Mouse (Mus musculus): ENCODE results near the gene Gm9857. TPM values are rescaled to one million over a fixed set of nuclear protein-coding genes. Genes with fewer than 3 reads are reported as not detected.

The Gm9857 gene
- polyA plus RNA-seq, 1 experiment = 0.88 TPM

DNA sequence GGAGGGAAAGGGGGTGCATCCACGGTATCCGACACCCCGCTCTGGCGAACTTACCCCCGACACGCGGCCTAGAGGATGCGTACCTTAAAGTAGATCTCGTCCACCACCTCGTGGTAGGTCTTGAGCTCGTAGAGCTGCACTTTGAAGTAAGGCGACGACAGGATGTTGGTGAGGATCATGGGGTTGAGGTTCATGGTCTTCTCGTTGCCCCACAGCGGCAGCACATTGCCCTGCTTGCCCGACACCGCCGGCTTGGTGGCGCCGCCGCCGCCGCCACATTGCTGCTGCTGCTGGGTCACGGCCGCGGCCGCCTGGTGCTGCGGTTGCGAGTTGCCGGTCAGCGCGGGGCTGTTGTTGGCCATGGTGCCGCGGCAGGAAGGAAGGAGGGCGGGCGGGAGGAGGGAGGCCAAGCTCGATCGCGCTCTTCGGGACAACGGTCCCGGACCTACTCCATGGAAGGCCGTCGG is 29.1 kb downstream of the Gm9857 start:
- Histone ChIP-seq H3K27ac (ENCODE audit: insufficient read depth, low read length) (peak overlapping the region; percentile 92), H3K4me3 (replicated peaks; ENCODE audit: insufficient read depth, low read depth, low read length) (peak overlapping the region; percentile 84), H3K4me1 (ENCODE audit: control insufficient read depth, insufficient read depth, low read length) (peaks cover under 1% of the 10 kb centered on the region; the same call in 1 of the 2 replicates), H3K27me3 (ENCODE audit: control insufficient read depth, insufficient read depth, low read length) (no peaks in the 10 kb centered on the region)
- DNase-seq = peak in 1 of 2 experiments; percentile 56
- no peak for TF ChIP-seq POLR2A (IDR thresholded peaks at IDR 0.05; ENCODE audit: borderline replicate concordance, insufficient read depth, low read length)
- TF ChIP-seq CTCF (IDR thresholded peaks at IDR 0.05; ENCODE audit: borderline replicate concordance, insufficient read depth, low read depth, low read length) = peak; percentile 20; the same call in 1 of the 2 replicates
- under 1% methylated on average over 44 of the region's 44 CpGs for WGBS

DNA sequence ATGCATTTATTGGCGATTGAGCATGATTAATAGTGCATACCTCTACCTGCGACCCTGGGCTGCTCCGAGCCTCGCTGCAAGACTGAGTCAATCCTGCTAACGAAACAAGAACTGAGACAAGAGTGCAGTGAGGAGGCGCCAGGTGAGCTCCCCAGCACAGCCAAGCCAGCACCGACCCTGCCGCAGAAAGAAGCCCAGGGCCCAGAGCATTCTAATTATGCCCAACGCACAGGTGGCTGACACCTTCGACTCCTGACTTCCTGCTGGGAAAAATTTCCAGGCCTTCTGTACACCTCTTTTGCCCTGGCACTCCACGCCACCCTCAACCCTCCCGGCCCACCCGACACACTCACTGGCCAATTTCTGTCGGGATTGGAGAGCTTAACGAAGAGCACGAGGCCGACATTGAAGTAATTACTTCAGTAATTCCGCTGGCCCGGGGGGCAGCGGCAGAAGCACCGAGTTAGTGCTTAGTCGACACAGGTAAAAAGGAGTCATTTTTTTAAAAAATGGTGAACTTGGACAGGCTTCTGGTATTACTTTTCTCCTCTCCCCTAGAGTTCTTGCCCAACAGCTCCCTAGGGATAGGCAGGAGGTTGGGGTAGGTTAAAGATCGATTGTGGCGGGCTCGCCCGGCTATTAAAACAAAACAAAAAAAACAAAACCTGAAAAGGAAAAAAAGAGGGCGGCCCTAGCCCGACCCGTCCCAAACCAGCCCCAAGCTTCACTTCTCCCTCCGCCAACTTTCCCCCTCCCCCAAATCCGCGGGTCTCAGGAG is 29.8 kb downstream of the Gm9857 start:
- Histone ChIP-seq H3K4me1 (ENCODE audit: control insufficient read depth, insufficient read depth, low read length) (no peaks in the 10 kb centered on the region; the same call in 1 of the 2 replicates), H3K4me3 (replicated peaks; ENCODE audit: insufficient read depth, low read depth, low read length) (peak overlapping the region; percentile 84), H3K27ac (ENCODE audit: insufficient read depth, low read length) (peak overlapping the region; percentile 92), H3K27me3 (ENCODE audit: control insufficient read depth, insufficient read depth, low read length) (no peaks in the 10 kb centered on the region)
- peak; percentile 89 to 95 for DNase-seq
- under 1% methylated on average over 32 of the region's 32 CpGs for WGBS
- TF ChIP-seq POLR2A (IDR thresholded peaks at IDR 0.05; ENCODE audit: borderline replicate concordance, insufficient read depth, low read length) (peak; percentile 46; the same call in 1 of the 2 replicates), CTCF (IDR thresholded peaks at IDR 0.05; ENCODE audit: borderline replicate concordance, insufficient read depth, low read depth, low read length) (no peak)

DNA sequence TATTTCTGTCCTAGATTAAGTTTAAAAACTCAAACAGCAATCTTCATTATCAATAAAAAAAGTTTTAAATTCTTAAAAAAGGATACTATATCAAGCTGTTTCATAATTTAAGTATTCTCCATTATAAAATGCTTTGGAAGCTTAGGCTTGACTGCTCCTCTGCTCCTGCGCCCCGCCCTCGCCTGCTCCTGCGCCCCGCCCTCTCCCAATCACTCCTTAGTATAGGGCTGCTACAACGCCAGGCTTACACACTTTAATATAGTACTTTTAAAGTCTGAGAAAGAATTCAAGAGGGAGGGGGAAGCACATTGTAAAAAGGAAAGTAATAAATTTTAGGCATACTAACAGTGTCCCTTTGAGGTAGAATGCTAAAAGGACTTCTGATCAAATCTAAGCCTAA is 37.3 kb downstream of the Gm9857 start:
- no peak for DNase-seq
- no peak overlapping the region for H3K27ac ChIP-seq (ENCODE audit: insufficient read depth, low read length)
- H3K4me3 ChIP-seq (replicated peaks; ENCODE audit: insufficient read depth, low read depth, low read length) = no peak overlapping the region
- TF ChIP-seq POLR2A (IDR thresholded peaks at IDR 0.05; ENCODE audit: borderline replicate concordance, insufficient read depth, low read length) = no peak
- no peak for TF ChIP-seq CTCF (IDR thresholded peaks at IDR 0.05; ENCODE audit: borderline replicate concordance, insufficient read depth, low read depth, low read length)
- no peaks in the 10 kb centered on the region for H3K27me3 ChIP-seq (ENCODE audit: control insufficient read depth, insufficient read depth, low read length)
- WGBS = 89% methylated on average over 6 of the region's 6 CpGs
- H3K4me1 ChIP-seq (ENCODE audit: control insufficient read depth, insufficient read depth, low read length) = no peaks in the 10 kb centered on the region; the same call in 1 of the 2 replicates

DNA sequence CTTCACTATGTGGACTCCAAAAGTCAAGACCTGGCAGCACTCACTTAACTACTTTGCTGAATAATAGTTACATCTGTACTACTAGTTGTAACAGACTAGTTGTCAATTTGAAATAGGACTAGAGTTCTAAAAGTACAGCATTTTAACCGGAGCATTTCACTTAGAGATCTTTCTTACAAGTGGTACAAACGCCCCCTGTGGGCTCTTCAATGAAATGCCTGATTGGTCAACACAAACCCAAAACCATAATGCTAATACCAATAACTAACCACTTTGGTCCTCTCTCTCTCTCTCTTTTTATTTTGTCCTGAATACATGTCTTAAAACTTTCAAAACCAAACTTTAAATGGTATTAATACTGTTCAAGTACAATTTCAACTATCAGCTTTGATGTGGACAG is 38.2 kb downstream of the Gm9857 start:
- WGBS = 43% methylated on average over 2 of the region's 2 CpGs
- no peaks in the 10 kb centered on the region for H3K27me3 ChIP-seq (ENCODE audit: control insufficient read depth, insufficient read depth, low read length)
- no peak overlapping the region for H3K4me3 ChIP-seq (replicated peaks; ENCODE audit: insufficient read depth, low read depth, low read length)
- TF ChIP-seq POLR2A (IDR thresholded peaks at IDR 0.05; ENCODE audit: borderline replicate concordance, insufficient read depth, low read length) (no peak), CTCF (IDR thresholded peaks at IDR 0.05; ENCODE audit: borderline replicate concordance, insufficient read depth, low read depth, low read length) (no peak)
- no peak overlapping the region for H3K27ac ChIP-seq (ENCODE audit: insufficient read depth, low read length)
- H3K4me1 ChIP-seq (ENCODE audit: control insufficient read depth, insufficient read depth, low read length) = no peaks in the 10 kb centered on the region; the same call in 1 of the 2 replicates
- DNase-seq = no peak

DNA sequence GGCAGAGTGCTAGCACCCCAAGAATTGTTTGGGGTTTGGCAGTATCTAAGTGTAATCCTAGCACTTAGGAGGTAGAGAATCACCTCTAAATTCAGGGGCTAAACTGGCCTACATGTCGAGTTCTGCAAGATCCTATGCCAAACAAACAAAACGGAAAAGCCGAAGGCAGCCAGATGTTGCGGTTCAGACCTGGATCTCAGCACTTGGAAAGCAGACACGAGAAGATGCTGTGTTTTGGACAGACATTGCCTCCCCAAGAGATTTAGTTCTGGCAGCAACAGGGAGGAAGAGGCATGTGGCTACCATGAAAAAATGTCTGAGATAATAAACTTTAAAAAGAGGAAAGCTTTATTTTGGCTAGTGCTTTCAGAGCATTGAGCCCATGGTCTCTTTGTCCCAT is 39.6 kb downstream of the Gm9857 start:
- no peaks in the 10 kb centered on the region; the same call in 1 of the 2 replicates for H3K4me1 ChIP-seq (ENCODE audit: control insufficient read depth, insufficient read depth, low read length)
- 29% methylated on average over 5 of the region's 5 CpGs for WGBS

DNA sequence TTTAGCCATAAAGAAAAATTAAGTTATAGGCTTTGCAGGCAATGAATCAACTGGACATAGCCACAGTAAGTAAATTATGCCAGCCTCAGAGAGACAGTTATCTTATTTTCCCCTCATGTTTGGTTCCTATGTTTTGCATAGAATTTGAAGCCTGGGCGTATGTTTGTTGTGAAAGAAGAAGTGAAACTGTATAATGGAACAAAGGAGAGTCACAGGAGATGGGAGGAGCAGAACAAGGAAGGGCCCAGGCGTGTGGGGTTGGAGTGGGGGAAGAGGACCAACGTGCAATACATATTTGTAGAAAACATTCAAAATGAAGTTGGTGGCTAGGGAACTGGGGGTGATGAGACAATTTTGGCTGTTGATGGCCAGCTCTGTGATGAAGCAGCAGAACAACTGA is 40.1 kb downstream of the Gm9857 start:
- no peak for DNase-seq
- TF ChIP-seq CTCF (IDR thresholded peaks at IDR 0.05; ENCODE audit: borderline replicate concordance, insufficient read depth, low read depth, low read length) = no peak
- no peak for TF ChIP-seq POLR2A (IDR thresholded peaks at IDR 0.05; ENCODE audit: borderline replicate concordance, insufficient read depth, low read length)
- Histone ChIP-seq H3K4me3 (replicated peaks; ENCODE audit: insufficient read depth, low read depth, low read length) (no peak overlapping the region), H3K4me1 (ENCODE audit: control insufficient read depth, insufficient read depth, low read length) (no peaks in the 10 kb centered on the region), H3K27me3 (ENCODE audit: control insufficient read depth, insufficient read depth, low read length) (no peaks in the 10 kb centered on the region), H3K27ac (ENCODE audit: insufficient read depth, low read length) (no peak overlapping the region)
- 91% methylated on average over 3 of the region's 3 CpGs for WGBS

More for the DNA sequence above, 39.6 kb downstream of the Gm9857 start:
- TF ChIP-seq POLR2A (IDR thresholded peaks at IDR 0.05; ENCODE audit: borderline replicate concordance, insufficient read depth, low read length) (no peak), CTCF (IDR thresholded peaks at IDR 0.05; ENCODE audit: borderline replicate concordance, insufficient read depth, low read depth, low read length) (no peak)
- no peak overlapping the region for H3K4me3 ChIP-seq (replicated peaks; ENCODE audit: insufficient read depth, low read depth, low read length)
- no peaks in the 10 kb centered on the region for H3K27me3 ChIP-seq (ENCODE audit: control insufficient read depth, insufficient read depth, low read length)
- H3K27ac ChIP-seq (ENCODE audit: insufficient read depth, low read length) = no peak overlapping the region
- DNase-seq = no peak

DNA sequence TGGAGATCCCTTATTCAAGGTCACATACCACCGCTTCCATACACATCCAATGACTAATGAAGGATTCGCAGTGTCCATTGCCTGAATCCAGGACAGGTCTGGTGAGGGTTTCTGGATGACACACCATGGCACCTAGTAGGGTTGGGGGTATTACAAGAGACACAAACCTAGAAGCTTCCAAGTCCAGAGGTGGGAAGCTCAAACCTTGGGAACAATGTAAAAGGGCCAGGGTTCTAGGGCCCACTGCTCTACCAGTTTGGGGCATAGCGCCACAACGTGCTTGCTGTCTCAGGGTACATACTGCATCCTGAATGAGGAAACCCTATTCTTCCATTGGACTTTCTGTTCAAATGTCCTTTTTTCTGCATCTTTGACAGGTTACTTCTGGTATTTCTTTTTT is 41.6 kb downstream of the Gm9857 start:
- H3K27me3 ChIP-seq (ENCODE audit: control insufficient read depth, insufficient read depth, low read length) = no peaks in the 10 kb centered on the region
- H3K27ac ChIP-seq (ENCODE audit: insufficient read depth, low read length) = no peak overlapping the region
- 94% methylated on average over 4 of the region's 4 CpGs for WGBS

DNA sequence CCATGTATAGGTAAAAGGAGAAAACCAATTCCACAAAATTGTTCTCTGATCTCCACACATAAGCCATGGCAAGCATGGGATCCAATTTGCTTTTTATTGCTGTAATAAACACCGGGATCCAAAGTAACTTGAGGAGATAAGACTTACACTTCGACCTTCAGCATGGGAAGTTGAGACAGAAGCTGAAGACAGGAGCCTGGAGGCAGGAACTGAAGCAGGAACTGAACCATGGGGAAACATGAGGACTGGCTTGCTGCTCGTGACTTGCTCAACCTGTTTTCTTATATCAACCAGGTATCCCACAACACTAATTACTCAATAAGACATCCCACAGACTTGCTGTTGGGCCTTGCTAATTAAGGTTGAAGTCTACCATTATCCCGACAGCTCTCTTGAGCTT is 47.3 kb downstream of the Gm9857 start:
- WGBS = 81% methylated on average over 4 of the region's 4 CpGs
- Histone ChIP-seq H3K27me3 (ENCODE audit: control insufficient read depth, insufficient read depth, low read length) (no peaks in the 10 kb centered on the region), H3K27ac (ENCODE audit: insufficient read depth, low read length) (no peak overlapping the region), H3K4me3 (replicated peaks; ENCODE audit: insufficient read depth, low read depth, low read length) (no peak overlapping the region), H3K4me1 (ENCODE audit: control insufficient read depth, insufficient read depth, low read length) (no peaks in the 10 kb centered on the region)
- TF ChIP-seq CTCF (IDR thresholded peaks at IDR 0.05; ENCODE audit: borderline replicate concordance, insufficient read depth, low read depth, low read length) (no peak), POLR2A (IDR thresholded peaks at IDR 0.05; ENCODE audit: borderline replicate concordance, insufficient read depth, low read length) (no peak)
- no peak for DNase-seq

More for the DNA sequence above, 41.6 kb downstream of the Gm9857 start:
- H3K4me1 ChIP-seq (ENCODE audit: control insufficient read depth, insufficient read depth, low read length) = no peaks in the 10 kb centered on the region
- DNase-seq = no peak
- no peak overlapping the region for H3K4me3 ChIP-seq (replicated peaks; ENCODE audit: insufficient read depth, low read depth, low read length)
- TF ChIP-seq CTCF (IDR thresholded peaks at IDR 0.05; ENCODE audit: borderline replicate concordance, insufficient read depth, low read depth, low read length) (no peak), POLR2A (IDR thresholded peaks at IDR 0.05; ENCODE audit: borderline replicate concordance, insufficient read depth, low read length) (no peak)

Measured in cerebellum, adult 2 months (tissue).